Mouse (Mus musculus): ENCODE measurements around the gene Prr15. TPM values are rescaled to one million over a fixed set of nuclear protein-coding genes. Genes with fewer than 3 reads are reported as not detected.

Prr15 gene
- polyA plus RNA-seq, 1 experiment, result 0.04 TPM

DNA sequence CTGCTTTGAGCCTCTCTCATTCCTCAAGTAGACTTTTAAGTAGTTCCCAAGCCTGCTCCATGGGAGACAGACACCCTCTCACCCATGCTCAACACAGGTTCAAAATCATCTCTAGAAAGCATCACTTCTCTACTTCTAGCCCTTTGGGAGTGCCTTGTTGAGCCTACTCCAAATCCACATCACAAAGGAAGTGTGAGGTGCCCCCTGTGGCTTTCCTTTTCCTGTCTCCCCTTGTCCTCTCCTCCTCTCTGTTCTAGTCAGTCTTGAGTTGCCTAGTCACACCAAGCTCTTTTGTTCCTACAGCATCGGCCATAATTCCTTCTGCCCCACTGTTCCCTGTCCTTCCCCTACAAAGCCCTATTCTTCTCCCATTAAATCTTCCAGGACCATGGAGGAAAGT, 42.3 kb upstream of the Prr15 start:
- TF ChIP-seq MAX (IDR thresholded peaks at IDR 0.05) (no peak), CTCF (IDR thresholded peaks at IDR 0.05; ENCODE audit: control insufficient read depth, insufficient read depth, insufficient read length) (no peak), CEBPB (IDR thresholded peaks at IDR 0.05; ENCODE audit: low read depth) (no peak), MYOD1 (IDR thresholded peaks at IDR 0.05; ENCODE audit: control insufficient read depth, insufficient read length, low read depth) (no peak), MYOG (IDR thresholded peaks at IDR 0.05; ENCODE audit: control insufficient read depth, extremely low read depth, insufficient read length) (no peak), USF1 (IDR thresholded peaks at IDR 0.05; ENCODE audit: low read depth) (no peak), FOSL1 (IDR thresholded peaks at IDR 0.05; ENCODE audit: insufficient read depth, low read length, poor library complexity, severe bottlenecking) (no peak)
- Histone ChIP-seq H3K27me3 (ENCODE audit: control insufficient read depth, insufficient read depth, insufficient read length) (no peaks in the 10 kb centered on the region), H3K36me3 (ENCODE audit: control insufficient read depth, insufficient read depth) (no peaks in the 10 kb centered on the region), H3K4me3 (ENCODE audit: insufficient read depth, poor library complexity, severe bottlenecking) (no peak overlapping the region), H3K79me3 (ENCODE audit: low read depth) (no peaks in the 10 kb centered on the region), H3K79me2 (ENCODE audit: control insufficient read depth, insufficient read depth) (no peaks in the 10 kb centered on the region), H3ac (ENCODE audit: control insufficient read depth, insufficient read length, low read depth) (no peak overlapping the region)

DNA sequence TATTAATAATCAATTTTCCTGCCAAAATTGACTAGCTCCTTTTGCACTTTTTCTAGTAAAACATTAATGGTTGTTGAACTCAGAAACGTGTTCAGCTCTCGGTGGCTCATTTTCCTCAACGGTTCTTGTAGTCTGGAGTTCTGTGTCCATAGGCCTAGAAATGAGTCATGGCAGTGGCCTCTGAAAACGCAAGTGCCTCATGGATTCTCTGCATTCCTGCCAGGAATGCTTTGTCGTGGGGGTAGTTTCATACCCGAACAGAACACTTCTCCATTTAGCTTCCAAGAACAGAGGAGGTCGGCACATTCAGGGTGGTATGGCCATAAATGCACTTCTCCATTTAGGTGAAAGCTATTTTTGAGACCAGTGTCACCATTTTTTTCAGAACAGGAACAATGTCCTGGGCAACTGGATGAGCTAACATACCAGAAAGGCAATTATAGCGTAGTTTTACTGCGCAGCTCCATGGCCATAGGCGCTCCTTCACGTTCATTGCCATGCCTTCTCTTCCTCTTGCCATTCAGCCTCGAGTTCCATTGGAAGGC, 41.4 kb upstream of the Prr15 start:
- Histone ChIP-seq H3K27me3 (ENCODE audit: control insufficient read depth, insufficient read depth, insufficient read length) (no peaks in the 10 kb centered on the region), H3ac (ENCODE audit: control insufficient read depth, insufficient read length, low read depth) (no peak overlapping the region), H3K36me3 (ENCODE audit: control insufficient read depth, insufficient read depth) (no peaks in the 10 kb centered on the region), H3K4me3 (ENCODE audit: insufficient read depth, poor library complexity, severe bottlenecking) (no peak overlapping the region), H3K79me2 (ENCODE audit: control insufficient read depth, insufficient read depth) (no peaks in the 10 kb centered on the region), H3K79me3 (ENCODE audit: low read depth) (no peaks in the 10 kb centered on the region)
- TF ChIP-seq MAX (IDR thresholded peaks at IDR 0.05), result peak; percentile 28
- no peak for TF ChIP-seq USF1 (IDR thresholded peaks at IDR 0.05; ENCODE audit: low read depth)
- TF ChIP-seq MYOD1 (IDR thresholded peaks at IDR 0.05; ENCODE audit: control insufficient read depth, insufficient read length, low read depth), result no peak
- no peak for TF ChIP-seq FOSL1 (IDR thresholded peaks at IDR 0.05; ENCODE audit: insufficient read depth, low read length, poor library complexity, severe bottlenecking)

DNA sequence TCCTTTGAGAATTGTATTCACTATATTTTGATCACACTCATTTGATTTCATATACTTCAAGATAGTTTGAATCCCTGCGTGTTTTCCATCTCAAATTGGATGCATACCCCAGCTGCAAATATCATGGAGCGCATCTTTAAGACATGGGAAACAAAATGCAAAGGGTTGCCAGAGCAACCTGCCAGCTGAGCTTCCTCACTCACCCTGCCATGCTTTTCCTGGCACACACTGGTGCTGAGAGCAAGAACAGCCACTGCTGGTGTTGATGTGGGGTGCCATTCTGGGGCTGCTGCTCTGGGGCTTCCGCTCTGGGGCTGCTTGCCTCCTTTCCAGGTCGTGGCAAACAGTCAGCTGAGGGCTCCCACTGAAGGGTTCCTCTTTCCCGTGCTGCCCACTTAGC, 38.8 kb upstream of the Prr15 start:
- no peaks in the 10 kb centered on the region for H3K79me2 ChIP-seq (ENCODE audit: control insufficient read depth, insufficient read depth)
- H3K79me3 ChIP-seq (ENCODE audit: low read depth), result no peaks in the 10 kb centered on the region
- no peak for TF ChIP-seq MYOG (IDR thresholded peaks at IDR 0.05; ENCODE audit: control insufficient read depth, extremely low read depth, insufficient read length)
- no peak for TF ChIP-seq MAX (IDR thresholded peaks at IDR 0.05)
- no peak for TF ChIP-seq CEBPB (IDR thresholded peaks at IDR 0.05; ENCODE audit: low read depth)
- no peak for TF ChIP-seq USF1 (IDR thresholded peaks at IDR 0.05; ENCODE audit: low read depth)
- TF ChIP-seq FOSL1 (IDR thresholded peaks at IDR 0.05; ENCODE audit: insufficient read depth, low read length, poor library complexity, severe bottlenecking), result no peak
- TF ChIP-seq CTCF (IDR thresholded peaks at IDR 0.05; ENCODE audit: control insufficient read depth, insufficient read depth, insufficient read length), result no peak
- TF ChIP-seq MYOD1 (IDR thresholded peaks at IDR 0.05; ENCODE audit: control insufficient read depth, insufficient read length, low read depth), result no peak
- no peak overlapping the region for H3ac ChIP-seq (ENCODE audit: control insufficient read depth, insufficient read length, low read depth)
- H3K36me3 ChIP-seq (ENCODE audit: control insufficient read depth, insufficient read depth), result no peaks in the 10 kb centered on the region
- H3K4me3 ChIP-seq (ENCODE audit: insufficient read depth, poor library complexity, severe bottlenecking), result no peak overlapping the region
- no peaks in the 10 kb centered on the region for H3K27me3 ChIP-seq (ENCODE audit: control insufficient read depth, insufficient read depth, insufficient read length)

DNA sequence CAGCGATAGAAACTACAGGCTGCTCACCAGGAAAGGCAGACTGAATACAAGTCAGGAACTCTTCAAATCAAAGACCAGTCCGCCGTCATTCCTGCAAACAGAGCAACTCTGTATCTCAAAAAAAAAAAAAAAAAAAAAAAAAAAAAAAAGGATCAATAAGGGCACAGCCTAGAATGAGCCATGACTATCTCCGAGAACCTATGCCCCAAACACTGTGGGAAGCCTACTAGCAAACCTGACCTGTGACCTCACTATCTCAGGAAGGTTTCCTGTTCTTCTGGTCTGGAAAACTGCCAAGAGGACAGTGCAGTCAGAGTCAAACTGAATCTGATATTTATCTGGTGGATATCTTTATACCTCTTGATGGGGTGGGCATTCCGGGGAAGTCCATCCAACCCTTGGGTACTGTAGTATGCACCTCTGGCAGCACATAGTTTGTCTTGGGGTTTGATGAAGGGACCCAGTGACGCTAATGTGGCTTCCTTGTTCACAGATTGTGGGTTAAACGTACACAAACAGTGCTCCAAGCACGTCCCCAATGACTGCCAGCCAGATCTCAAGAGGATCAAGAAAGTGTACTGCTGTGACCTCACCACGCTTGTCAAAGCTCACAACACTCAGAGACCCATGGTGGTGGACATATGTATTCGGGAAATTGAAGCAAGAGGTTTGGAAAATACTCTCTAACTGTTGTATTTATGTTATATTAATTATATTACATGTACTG, 35.7 kb upstream of the Prr15 start:
- TF ChIP-seq CEBPB (IDR thresholded peaks at IDR 0.05; ENCODE audit: low read depth), result no peak
- no peak for TF ChIP-seq MYOG (IDR thresholded peaks at IDR 0.05; ENCODE audit: control insufficient read depth, extremely low read depth, insufficient read length)
- TF ChIP-seq FOSL1 (IDR thresholded peaks at IDR 0.05; ENCODE audit: insufficient read depth, low read length, poor library complexity, severe bottlenecking), result no peak
- TF ChIP-seq MAX (IDR thresholded peaks at IDR 0.05), result no peak
- no peak for TF ChIP-seq USF1 (IDR thresholded peaks at IDR 0.05; ENCODE audit: low read depth)
- TF ChIP-seq MYOD1 (IDR thresholded peaks at IDR 0.05; ENCODE audit: control insufficient read depth, insufficient read length, low read depth), result no peak
- no peak for TF ChIP-seq CTCF (IDR thresholded peaks at IDR 0.05; ENCODE audit: control insufficient read depth, insufficient read depth, insufficient read length)
- H3K79me2 ChIP-seq (ENCODE audit: control insufficient read depth, insufficient read depth), result no peaks in the 10 kb centered on the region
- H3K36me3 ChIP-seq (ENCODE audit: control insufficient read depth, insufficient read depth), result no peaks in the 10 kb centered on the region
- no peaks in the 10 kb centered on the region for H3K79me3 ChIP-seq (ENCODE audit: low read depth)
- no peak overlapping the region for H3ac ChIP-seq (ENCODE audit: control insufficient read depth, insufficient read length, low read depth)
- no peak overlapping the region for H3K4me3 ChIP-seq (ENCODE audit: insufficient read depth, poor library complexity, severe bottlenecking)
- H3K27me3 ChIP-seq (ENCODE audit: control insufficient read depth, insufficient read depth, insufficient read length), result no peaks in the 10 kb centered on the region

DNA sequence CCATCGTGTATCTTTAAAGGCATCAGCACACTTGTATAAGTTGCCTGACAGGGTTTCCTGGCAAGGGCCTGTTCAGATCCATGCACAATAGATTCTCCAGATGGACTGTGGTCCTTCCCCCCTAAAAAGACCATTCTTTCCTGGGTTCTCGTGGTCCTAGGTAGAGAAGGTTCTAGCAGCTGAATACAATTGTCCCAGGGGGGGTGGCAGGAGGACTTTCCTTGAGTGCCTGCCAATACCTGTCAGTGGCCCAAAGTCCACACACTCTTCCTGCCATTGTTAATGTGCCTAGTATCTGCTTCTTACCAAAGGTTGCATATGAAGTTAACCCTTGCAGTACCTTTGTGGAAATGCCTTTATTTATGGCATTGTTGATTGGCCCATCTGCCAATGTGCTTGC, 28.4 kb upstream of the Prr15 start:
- Histone ChIP-seq H3ac (ENCODE audit: control insufficient read depth, insufficient read length, low read depth) (no peak overlapping the region), H3K79me3 (ENCODE audit: low read depth) (no peaks in the 10 kb centered on the region), H3K36me3 (ENCODE audit: control insufficient read depth, insufficient read depth) (no peaks in the 10 kb centered on the region), H3K27me3 (ENCODE audit: control insufficient read depth, insufficient read depth, insufficient read length) (no peaks in the 10 kb centered on the region), H3K4me3 (ENCODE audit: insufficient read depth, poor library complexity, severe bottlenecking) (no peak overlapping the region), H3K79me2 (ENCODE audit: control insufficient read depth, insufficient read depth) (no peaks in the 10 kb centered on the region)
- TF ChIP-seq USF1 (IDR thresholded peaks at IDR 0.05; ENCODE audit: low read depth) (no peak), MAX (IDR thresholded peaks at IDR 0.05) (no peak), CTCF (IDR thresholded peaks at IDR 0.05; ENCODE audit: control insufficient read depth, insufficient read depth, insufficient read length) (no peak), MYOD1 (IDR thresholded peaks at IDR 0.05; ENCODE audit: control insufficient read depth, insufficient read length, low read depth) (no peak), MYOG (IDR thresholded peaks at IDR 0.05; ENCODE audit: control insufficient read depth, extremely low read depth, insufficient read length) (no peak), FOSL1 (IDR thresholded peaks at IDR 0.05; ENCODE audit: insufficient read depth, low read length, poor library complexity, severe bottlenecking) (no peak), CEBPB (IDR thresholded peaks at IDR 0.05; ENCODE audit: low read depth) (no peak)

Measured in C2C12 (cell line).